Mouse (Mus musculus) G1E (cell line): ENCODE results near the gene Rasal2.

Experiments
- CTCF ChIP-seq: IDR thresholded peaks from 2 replicates; pipeline ENCODE4 v1.5.1; 2012; ENCODE audit warnings: low read depth, low read length, inconsistent platforms, mixed read lengths
- TAL1 ChIP-seq: conservative IDR thresholded peaks from 2 replicates; pipeline ENCODE4 v1.6.1; 2012; ENCODE audit warnings: low read depth, low read length, inconsistent platforms, mixed read lengths

GRCm38 (mm10) chr1:157182431-157182830, 230.0 kb downstream of the Rasal2 start:
- TF ChIP-seq TAL1: no peak
- TF ChIP-seq CTCF: no peak
